Mouse (Mus musculus) spleen, adult 2 months (tissue): Measurements from ENCODE around the gene Asb18.

ENCODE experiments used
- CTCF ChIP-seq: fragments of 200-500 bp; IDR thresholded peaks from 2 replicates; pipeline ENCODE4 v1.5.1; 2011; ENCODE audit warnings: mild to moderate bottlenecking, inconsistent platforms; ENCODE audit not compliant: insufficient read depth, insufficient read length, insufficient replicate concordance; ENCODE audit errors: extremely low read depth
- POLR2A ChIP-seq: fragments of 200-500 bp; IDR thresholded peaks from 2 replicates; pipeline ENCODE4 v1.6.1; 2011; ENCODE audit warnings: low read depth, low read length, inconsistent platforms

GRCm38 (mm10) chr1:89929181-89929580 lies 85.3 kb downstream of the Asb18 start:
- TF ChIP-seq CTCF (no peak), POLR2A (no peak)
